Mouse (Mus musculus) spleen, adult 2 months (tissue): ENCODE results near the gene Drg1. TPM values are rescaled to one million over a fixed set of nuclear protein-coding genes. Genes with fewer than 3 reads are reported as not detected.
"Not testable (repeated sequence)": the region's sequence is repeated elsewhere in the genome, so short reads cannot be mapped to it uniquely, and the experiment has no call there.

Source experiments
- DNase-seq, 2 experiments: peaks; one replicate each; pipeline versions ENCODE4 v3.0.0 to v3.0.0-alpha.2; 2012 to 2021; ENCODE audit warnings: low spot score in 2 of 2, low read depth in 1 of 2
- H3K27ac ChIP-seq: fragments of 200-500 bp; 2 replicates; pipeline ENCODE4 v1.5.1; 2012; ENCODE audit warnings: low read length, inconsistent platforms; ENCODE audit not compliant: insufficient read depth
- H3K27me3 ChIP-seq: fragments of 200-500 bp; 2 replicates; pipeline ENCODE4 v1.6.1; 2012; ENCODE audit warnings: mild to moderate bottlenecking, moderate library complexity, low read length, inconsistent platforms; ENCODE audit not compliant: control insufficient read depth, insufficient read depth
- H3K36me3 ChIP-seq: fragments of 200-500 bp; 2 replicates; pipeline ENCODE4 v1.6.1; 2012; ENCODE audit warnings: mild to moderate bottlenecking, low read length, inconsistent platforms; ENCODE audit not compliant: control insufficient read depth, insufficient read depth
- H3K4me1 ChIP-seq: fragments of 200-500 bp; 2 replicates; pipeline ENCODE4 v1.6.1; 2011; ENCODE audit warnings: inconsistent platforms; ENCODE audit not compliant: control insufficient read depth, insufficient read depth, insufficient read length
- H3K4me3 ChIP-seq: fragments of 200-500 bp; 2 replicates; pipeline ENCODE4 v1.5.1; 2011; ENCODE audit warnings: mild to moderate bottlenecking, inconsistent platforms; ENCODE audit not compliant: insufficient read depth, insufficient read length; ENCODE audit errors: extremely low read depth
- CTCF ChIP-seq: fragments of 200-500 bp; IDR thresholded peaks from 2 replicates; pipeline ENCODE4 v1.5.1; 2011; ENCODE audit warnings: mild to moderate bottlenecking, inconsistent platforms; ENCODE audit not compliant: insufficient read depth, insufficient read length, insufficient replicate concordance; ENCODE audit errors: extremely low read depth
- POLR2A ChIP-seq: fragments of 200-500 bp; IDR thresholded peaks from 2 replicates; pipeline ENCODE4 v1.6.1; 2011; ENCODE audit warnings: low read depth, low read length, inconsistent platforms
- WGBS: fragments of 180-500 bp; shearing (Covaris S2); methylation state at CpG from one replicate; pipeline ENCODE4 v1.1.7; 2018; 5-methylcytosine and 5-hydroxymethylcytosine counted together
- polyA plus RNA-seq: library from polyadenylated mRNA; depleted of rRNA; stranded (reverse); fragments of >200 nt; gene quantifications from 2 replicates; pipeline ENCODE4 v1.2.3, GENCODE M21; 2012

Gene Drg1
- polyA plus RNA-seq, 1 experiment: 11.1 TPM

DNA sequence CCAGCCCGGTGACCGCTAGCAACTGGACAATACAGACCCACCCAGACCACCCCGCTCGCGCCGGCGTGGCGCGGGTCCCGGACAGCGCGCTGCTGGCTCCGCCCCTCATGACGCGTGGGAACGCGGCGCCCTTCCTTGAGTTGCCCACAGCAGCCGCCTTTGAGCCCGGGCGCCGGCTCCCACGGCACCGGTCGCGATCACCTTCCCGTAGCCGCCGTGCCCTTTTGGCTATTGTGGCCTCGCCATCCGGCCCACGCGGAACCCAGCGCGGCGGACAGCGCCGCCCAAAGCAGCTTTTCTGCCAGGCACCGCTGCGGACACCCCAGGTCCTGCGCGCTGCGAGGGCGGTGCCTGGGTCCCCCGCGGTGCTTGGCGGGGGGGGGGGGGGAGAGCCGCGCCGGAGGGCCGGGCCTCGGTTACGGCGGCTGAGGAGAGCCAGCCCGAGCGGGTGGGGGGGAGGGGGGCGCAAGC lies 63.9 kb downstream of the Drg1 start, which contains the start of gene Eif4enif1:
Eif4enif1 (plus strand) TSS at position 162 of the 471 bp plus-strand sequence.
- Histone ChIP-seq H3K4me1 (no peaks in the 10 kb centered on the region), H3K27me3 (no peaks in the 10 kb centered on the region), H3K36me3 (peaks cover 5% of the 10 kb centered on the region), H3K27ac (peak within 1 kb of the TSS; percentile 95), H3K4me3 (peak within 1 kb of the TSS; percentile 66)
- DNase-seq: peak; percentile 73 to 75
- TF ChIP-seq POLR2A (no peak), CTCF (no peak)
- WGBS: under 1% methylated on average over 44 of the region's 57 CpGs

DNA sequence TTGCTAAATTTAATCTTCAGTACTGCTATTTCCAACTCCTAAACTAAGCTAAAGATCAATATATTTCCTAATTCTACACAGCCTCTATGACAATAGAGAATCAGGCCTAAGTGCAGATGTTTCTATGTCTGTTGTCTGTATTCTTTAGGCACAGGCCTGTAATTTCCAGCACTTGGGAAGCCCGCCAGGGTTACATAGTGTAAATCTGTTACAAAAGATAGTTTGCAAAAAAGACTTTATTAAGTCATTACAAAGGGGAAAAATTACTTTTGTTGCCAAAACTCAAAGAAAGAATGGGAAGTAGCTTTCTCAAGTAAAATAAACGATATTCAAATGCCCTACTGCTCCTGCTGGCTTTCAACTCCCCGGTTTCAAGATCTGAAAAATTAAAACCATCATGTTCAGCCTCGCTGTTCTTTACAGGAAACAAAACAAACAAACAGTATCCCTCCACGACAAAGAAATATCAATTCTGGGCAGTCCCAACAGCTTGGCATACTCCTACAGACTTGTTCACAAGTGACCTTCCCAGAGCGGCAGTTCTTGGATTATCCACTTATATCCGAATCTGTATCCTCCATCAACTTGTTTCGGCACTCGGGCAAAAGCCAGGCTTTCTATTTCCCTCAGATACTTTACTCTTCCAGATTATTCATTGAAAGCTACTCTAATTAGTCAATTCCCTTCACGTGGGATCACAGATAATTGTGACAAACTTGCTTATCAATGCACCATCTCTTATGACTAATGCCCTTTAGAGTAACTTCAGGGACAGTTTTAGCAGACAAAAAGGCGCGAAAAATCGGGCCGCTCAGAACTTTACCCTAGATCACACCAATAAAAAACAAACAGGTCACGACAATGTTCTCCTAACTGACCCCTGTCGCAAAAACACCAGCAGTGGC lies 64.6 kb downstream of the Drg1 start:
- TF ChIP-seq POLR2A (no peak), CTCF (no peak)
- H3K4me1 ChIP-seq: no peaks in the 10 kb centered on the region
- H3K27ac ChIP-seq: peak overlapping the region; percentile 95
- peak in 1 of 2 experiments; percentile 36 for DNase-seq
- WGBS: 5% methylated on average over 16 of the region's 16 CpGs
- H3K27me3 ChIP-seq: no peaks in the 10 kb centered on the region
- peaks cover 1% of the 10 kb centered on the region; the same call in 1 of the 2 replicates for H3K36me3 ChIP-seq
- peak overlapping the region; percentile 66 for H3K4me3 ChIP-seq

DNA sequence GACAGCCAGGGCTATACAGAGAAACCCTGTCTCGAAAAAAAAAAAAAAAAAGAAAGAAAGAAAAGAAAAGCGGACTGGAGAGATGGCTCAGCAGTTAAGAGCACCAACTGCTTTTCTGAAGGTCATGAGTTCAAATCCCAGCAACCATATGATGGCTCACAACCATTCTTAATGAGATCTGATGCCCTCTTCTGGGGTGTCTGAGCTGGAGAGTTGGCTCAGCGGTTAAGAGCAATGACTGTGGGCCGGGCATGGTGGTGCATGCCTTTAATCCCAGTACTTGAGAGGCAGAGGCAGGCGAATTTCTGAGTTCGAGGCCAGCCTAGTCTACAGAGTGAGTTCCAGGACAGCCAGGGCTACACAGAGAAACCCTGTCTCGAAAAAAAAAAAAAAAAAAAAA lies 65.6 kb downstream of the Drg1 start:
- not testable (repeated sequence) for H3K27ac ChIP-seq, H3K27me3 ChIP-seq, DNase-seq, H3K4me1 ChIP-seq, H3K36me3 ChIP-seq, H3K4me3 ChIP-seq
- 88% methylated on average over 7 of the region's 7 CpGs for WGBS

GRCm38 (mm10) chr11:3193363-3193762 lies 72.9 kb downstream of the Drg1 start, which contains the start of gene Sfi1:
TSS of gene Sfi1 (minus strand) at chr11:3193463.
- Histone ChIP-seq H3K36me3 (no peaks in the 10 kb centered on the region), H3K27ac (no peak within 1 kb of the TSS), H3K4me1 (no peaks in the 10 kb centered on the region), H3K4me3 (no peak within 1 kb of the TSS), H3K27me3 (no peaks in the 10 kb centered on the region)
- no peak for DNase-seq
- TF ChIP-seq POLR2A (no peak), CTCF (no peak)
- WGBS: 86% methylated on average over 25 of the region's 25 CpGs

- H3K4me1 ChIP-seq, H3K36me3 ChIP-seq, H3K27me3 ChIP-seq, H3K27ac ChIP-seq, H3K4me3 ChIP-seq: not testable (repeated sequence)
- DNase-seq: peak in 1 of 2 experiments; percentile 18
- WGBS: 75% methylated on average over 1 of the region's 1 CpGs
Observed at GRCm38 (mm10) chr11:3182707-3183106, 83.5 kb downstream of the Drg1 start.

DNA sequence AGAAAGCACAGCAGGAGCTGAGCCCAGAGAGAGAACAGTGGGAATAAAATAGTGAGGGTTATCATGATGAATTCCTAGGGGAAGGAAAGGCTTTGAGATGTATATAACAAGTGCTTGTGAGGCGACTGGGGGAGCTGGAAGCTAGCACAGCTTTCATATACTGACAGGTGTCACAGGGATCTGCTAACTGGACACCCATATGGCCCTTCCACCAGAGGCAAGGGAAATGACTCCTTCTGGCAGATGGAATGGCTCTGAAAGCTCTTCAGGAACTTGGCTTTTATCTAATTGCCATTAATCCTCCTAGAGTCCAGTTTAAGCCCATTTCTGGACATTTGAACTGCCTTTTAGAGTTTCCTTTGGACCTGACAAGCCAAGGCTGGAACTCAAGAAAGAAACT lies 84.2 kb downstream of the Drg1 start:
- H3K4me3 ChIP-seq, H3K36me3 ChIP-seq, H3K27me3 ChIP-seq, H3K4me1 ChIP-seq, H3K27ac ChIP-seq, DNase-seq: not testable (repeated sequence)
- 78% methylated on average over 1 of the region's 1 CpGs for WGBS

GRCm38 (mm10) chr11:3181250-3181649 lies 85.0 kb downstream of the Drg1 start:
- not testable (repeated sequence) for H3K27me3 ChIP-seq, H3K4me1 ChIP-seq, H3K36me3 ChIP-seq, H3K4me3 ChIP-seq, H3K27ac ChIP-seq
- peak in 1 of 2 experiments; percentile 72 for DNase-seq
- 46% methylated on average over 4 of the region's 4 CpGs for WGBS

DNA sequence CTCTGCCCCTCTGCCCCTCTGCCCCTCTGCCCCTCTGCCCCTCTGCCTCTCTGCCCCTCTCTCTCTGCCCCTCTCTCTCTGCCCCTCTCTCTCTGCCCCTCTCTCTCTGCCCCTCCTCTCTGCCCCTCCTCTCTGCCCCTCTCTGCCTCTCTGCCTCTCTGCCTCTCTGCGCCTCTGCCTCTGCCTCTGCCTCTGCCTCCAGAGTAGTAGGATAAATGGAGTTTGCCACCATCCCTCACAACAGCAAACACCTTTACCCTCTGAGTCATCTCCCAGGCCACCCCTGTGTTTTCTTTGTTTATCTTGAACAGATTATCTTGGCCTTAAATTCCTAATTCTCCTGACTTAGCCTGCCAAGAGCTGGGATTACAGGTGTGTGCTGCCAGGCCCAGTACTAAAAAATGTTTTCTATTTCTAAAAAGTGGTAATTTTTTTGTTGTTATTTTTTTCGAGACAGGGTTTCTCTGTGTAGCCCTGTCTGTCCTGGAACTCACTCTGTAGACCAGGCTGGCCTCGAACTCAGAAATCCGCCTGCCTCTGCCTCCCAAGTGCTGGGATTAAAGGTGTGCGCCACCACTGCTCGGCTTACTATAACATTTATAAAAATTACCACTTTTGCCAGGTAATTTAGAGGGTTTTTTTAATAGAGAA lies 85.6 kb downstream of the Drg1 start:
- 78% methylated on average over 6 of the region's 6 CpGs for WGBS
- H3K36me3 ChIP-seq, H3K4me3 ChIP-seq, DNase-seq, H3K4me1 ChIP-seq, H3K27me3 ChIP-seq, H3K27ac ChIP-seq: not testable (repeated sequence)

DNA sequence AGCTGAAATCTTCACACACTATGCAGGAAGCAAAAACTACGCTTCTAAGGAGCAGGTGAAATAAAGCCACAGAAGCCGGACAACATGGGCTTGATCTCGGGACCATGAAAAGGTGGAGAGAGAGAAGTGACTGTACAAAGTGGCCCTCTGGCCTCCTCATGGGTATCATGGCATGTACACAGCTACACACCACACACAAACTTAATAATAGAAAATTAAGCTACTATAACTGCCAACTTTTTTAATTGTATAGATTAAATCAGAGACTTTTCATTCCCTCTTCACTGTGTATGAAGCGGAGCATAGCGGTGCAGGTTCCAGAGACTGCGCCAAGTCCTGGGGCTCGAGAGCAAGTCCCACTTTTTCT lies 86.5 kb downstream of the Drg1 start:
- not testable (repeated sequence) for H3K27ac ChIP-seq, H3K36me3 ChIP-seq, H3K27me3 ChIP-seq, H3K4me1 ChIP-seq, H3K4me3 ChIP-seq
- WGBS: 82% methylated on average over 7 of the region's 7 CpGs
- DNase-seq: peak in 1 of 2 experiments; percentile 37
